Mouse (Mus musculus): ENCODE data around the gene Atp6v0d1. TPM values are rescaled to one million over a fixed set of nuclear protein-coding genes. Genes with fewer than 3 reads are reported as not detected.
A peak's percentile ranks its signal among the peaks of the same experiment; 100 is the strongest.
"Not testable (repeated sequence)": the region's sequence is repeated elsewhere in the genome, so short reads cannot be mapped to it uniquely, and the experiment has no call there.

Atp6v0d1 gene
- polyA plus RNA-seq, 1 experiment from 2014 or later, result 92.7 TPM

GRCm38 (mm10) chr8:105566703-105567595, 1.1 kb upstream of the Atp6v0d1 start:
- H3K27ac ChIP-seq (replicated peaks; ENCODE audit: low read depth, low read length), result no peak overlapping the region
- no peak for ATAC-seq (ENCODE audit: low read depth)
- DNase-seq (ENCODE audit: low spot score), result peak; percentile 23

GRCm38 (mm10) chr8:105565401-105565881, 406 bp downstream of the Atp6v0d1 start:
- Histone ChIP-seq H3K36me3 (ENCODE audit: control insufficient read depth, insufficient read depth, low read length) (no peaks in the 10 kb centered on the region), H3K27ac (replicated peaks; ENCODE audit: low read depth, low read length) (peak overlapping the region; percentile 75; the same call in 1 of the 2 replicates), H3K4me1 (ENCODE audit: control insufficient read depth, insufficient read depth, low read length) (no peaks in the 10 kb centered on the region; the same call in 1 of the 2 replicates), H3K4me3 (ENCODE audit: low read depth, low read length) (peak overlapping the region; percentile 93), H3K9ac (ENCODE audit: low read depth, low read length) (peak overlapping the region; percentile 87), H3K27me3 (replicated peaks; ENCODE audit: control insufficient read depth, insufficient read depth, low read length) (no peaks in the 10 kb centered on the region), H3K9me3 (ENCODE audit: control insufficient read depth, low read length) (no peaks in the 10 kb centered on the region), H3K4me2 (ENCODE audit: low read depth, low read length) (peak overlapping the region; percentile 75)
- WGBS, result 0% methylated on average over 29 of the region's 31 CpGs
- DNase-seq (ENCODE audit: low spot score) (peak; percentile 20), ATAC-seq (ENCODE audit: low read depth) (peak; percentile 68)

More at GRCm38 (mm10) chr8:105566703-105567595, 1.1 kb upstream of the Atp6v0d1 start:
- no peaks in the 10 kb centered on the region for H3K9me3 ChIP-seq (ENCODE audit: control insufficient read depth, low read length)
- no peaks in the 10 kb centered on the region for H3K27me3 ChIP-seq (replicated peaks; ENCODE audit: control insufficient read depth, insufficient read depth, low read length)
- 34% methylated on average over 27 of the region's 27 CpGs for WGBS
- H3K9ac ChIP-seq (ENCODE audit: low read depth, low read length), result peak overlapping the region; percentile 87
- no peaks in the 10 kb centered on the region; the same call in 1 of the 2 replicates for H3K4me1 ChIP-seq (ENCODE audit: control insufficient read depth, insufficient read depth, low read length)
- no peaks in the 10 kb centered on the region for H3K36me3 ChIP-seq (ENCODE audit: control insufficient read depth, insufficient read depth, low read length)
- H3K4me2 ChIP-seq (ENCODE audit: low read depth, low read length), result peak overlapping the region; percentile 75
- H3K4me3 ChIP-seq (ENCODE audit: low read depth, low read length), result peak overlapping the region; percentile 93

GRCm38 (mm10) chr8:105564573-105565229, 1.1 kb downstream of the Atp6v0d1 start:
- H3K27me3 ChIP-seq (replicated peaks; ENCODE audit: control insufficient read depth, insufficient read depth, low read length); H3K36me3 ChIP-seq (ENCODE audit: control insufficient read depth, insufficient read depth, low read length); DNase-seq (ENCODE audit: low spot score); H3K9me3 ChIP-seq (ENCODE audit: control insufficient read depth, low read length); H3K27ac ChIP-seq (replicated peaks; ENCODE audit: low read depth, low read length); ATAC-seq (ENCODE audit: low read depth); H3K4me1 ChIP-seq (ENCODE audit: control insufficient read depth, insufficient read depth, low read length): not testable (repeated sequence)
- H3K4me3 ChIP-seq (ENCODE audit: low read depth, low read length), result peak overlapping the region; percentile 93
- H3K9ac ChIP-seq (ENCODE audit: low read depth, low read length), result peak overlapping the region; percentile 87
- WGBS, result 85% methylated on average over 9 of the region's 9 CpGs
- H3K4me2 ChIP-seq (ENCODE audit: low read depth, low read length), result peak overlapping the region; percentile 75

GRCm38 (mm10) chr8:105563871-105564270, 2.0 kb downstream of the Atp6v0d1 start:
- ATAC-seq (ENCODE audit: low read depth) (no peak), DNase-seq (ENCODE audit: low spot score) (no peak)
- Histone ChIP-seq H3K27me3 (replicated peaks; ENCODE audit: control insufficient read depth, insufficient read depth, low read length) (no peaks in the 10 kb centered on the region), H3K4me2 (ENCODE audit: low read depth, low read length) (no peak overlapping the region), H3K36me3 (ENCODE audit: control insufficient read depth, insufficient read depth, low read length) (no peaks in the 10 kb centered on the region; the same call in 1 of the 2 replicates), H3K4me3 (ENCODE audit: low read depth, low read length) (no peak overlapping the region), H3K4me1 (ENCODE audit: control insufficient read depth, insufficient read depth, low read length) (no peaks in the 10 kb centered on the region; the same call in 1 of the 2 replicates), H3K9ac (ENCODE audit: low read depth, low read length) (no peak overlapping the region), H3K27ac (replicated peaks; ENCODE audit: low read depth, low read length) (no peak overlapping the region), H3K9me3 (ENCODE audit: control insufficient read depth, low read length) (no peaks in the 10 kb centered on the region)
- WGBS, result 82% methylated on average over 1 of the region's 1 CpGs

GRCm38 (mm10) chr8:105562863-105563262, 3.0 kb downstream of the Atp6v0d1 start:
- Histone ChIP-seq H3K4me3 (ENCODE audit: low read depth, low read length) (no peak overlapping the region), H3K4me1 (ENCODE audit: control insufficient read depth, insufficient read depth, low read length) (no peaks in the 10 kb centered on the region; the same call in 1 of the 2 replicates), H3K36me3 (ENCODE audit: control insufficient read depth, insufficient read depth, low read length) (peaks cover 6% of the 10 kb centered on the region; the same call in 1 of the 2 replicates), H3K9ac (ENCODE audit: low read depth, low read length) (no peak overlapping the region), H3K9me3 (ENCODE audit: control insufficient read depth, low read length) (no peaks in the 10 kb centered on the region), H3K4me2 (ENCODE audit: low read depth, low read length) (no peak overlapping the region), H3K27ac (replicated peaks; ENCODE audit: low read depth, low read length) (no peak overlapping the region), H3K27me3 (replicated peaks; ENCODE audit: control insufficient read depth, insufficient read depth, low read length) (no peaks in the 10 kb centered on the region)
- DNase-seq (ENCODE audit: low spot score) (no peak), ATAC-seq (ENCODE audit: low read depth) (no peak)
- 82% methylated on average over 3 of the region's 3 CpGs for WGBS

GRCm38 (mm10) chr8:105555230-105555629, 10.6 kb downstream of the Atp6v0d1 start:
- Histone ChIP-seq H3K9me3 (ENCODE audit: control insufficient read depth, low read length) (no peaks in the 10 kb centered on the region), H3K9ac (ENCODE audit: low read depth, low read length) (no peak overlapping the region), H3K27ac (replicated peaks; ENCODE audit: low read depth, low read length) (no peak overlapping the region), H3K4me3 (ENCODE audit: low read depth, low read length) (no peak overlapping the region), H3K27me3 (replicated peaks; ENCODE audit: control insufficient read depth, insufficient read depth, low read length) (no peaks in the 10 kb centered on the region), H3K4me1 (ENCODE audit: control insufficient read depth, insufficient read depth, low read length) (no peaks in the 10 kb centered on the region), H3K36me3 (ENCODE audit: control insufficient read depth, insufficient read depth, low read length) (peaks cover 6% of the 10 kb centered on the region; the same call in 1 of the 2 replicates), H3K4me2 (ENCODE audit: low read depth, low read length) (no peak overlapping the region)
- DNase-seq (ENCODE audit: low spot score) (no peak), ATAC-seq (ENCODE audit: low read depth) (no peak)
- WGBS, result 81% methylated on average over 3 of the region's 3 CpGs

GRCm38 (mm10) chr8:105554087-105554486, 11.8 kb downstream of the Atp6v0d1 start:
- Histone ChIP-seq H3K4me3 (ENCODE audit: low read depth, low read length) (no peak overlapping the region), H3K4me1 (ENCODE audit: control insufficient read depth, insufficient read depth, low read length) (no peaks in the 10 kb centered on the region), H3K27me3 (replicated peaks; ENCODE audit: control insufficient read depth, insufficient read depth, low read length) (no peaks in the 10 kb centered on the region), H3K9ac (ENCODE audit: low read depth, low read length) (no peak overlapping the region), H3K27ac (replicated peaks; ENCODE audit: low read depth, low read length) (no peak overlapping the region), H3K36me3 (ENCODE audit: control insufficient read depth, insufficient read depth, low read length) (0 out of 2 replicates have a peak, but pooled peaks cover 6% of the 10 kb centered on the region), H3K4me2 (ENCODE audit: low read depth, low read length) (no peak overlapping the region), H3K9me3 (ENCODE audit: control insufficient read depth, low read length) (no peaks in the 10 kb centered on the region)
- ATAC-seq (ENCODE audit: low read depth) (peak; percentile 72; the same call in 1 of the 2 replicates), DNase-seq (ENCODE audit: low spot score) (peak; percentile 63)

- 83% methylated on average over 1 of the region's 1 CpGs for WGBS
- no peak overlapping the region for H3K9ac ChIP-seq (ENCODE audit: low read depth, low read length)
- ATAC-seq (ENCODE audit: low read depth) (no peak), DNase-seq (ENCODE audit: low spot score) (no peak)
- H3K36me3 ChIP-seq (ENCODE audit: control insufficient read depth, insufficient read depth, low read length), result no peaks in the 10 kb centered on the region
- no peaks in the 10 kb centered on the region for H3K4me1 ChIP-seq (ENCODE audit: control insufficient read depth, insufficient read depth, low read length)
- H3K27ac ChIP-seq (replicated peaks; ENCODE audit: low read depth, low read length), result no peak overlapping the region
- H3K4me3 ChIP-seq (ENCODE audit: low read depth, low read length), result no peak overlapping the region
- H3K4me2 ChIP-seq (ENCODE audit: low read depth, low read length), result no peak overlapping the region
- no peaks in the 10 kb centered on the region for H3K9me3 ChIP-seq (ENCODE audit: control insufficient read depth, low read length)
- no peaks in the 10 kb centered on the region for H3K27me3 ChIP-seq (replicated peaks; ENCODE audit: control insufficient read depth, insufficient read depth, low read length)
Measured at GRCm38 (mm10) chr8:105552824-105553223, 13.0 kb downstream of the Atp6v0d1 start.

Measured in embryonic facial prominence, embryonic 14.5 days (tissue).